Mouse (Mus musculus): ENCODE data around the gene Aox2.
"Not testable (repeated sequence)": the region's sequence is repeated elsewhere in the genome, so short reads cannot be mapped to it uniquely, and the experiment has no call there.

The Aox2 gene

GRCm38 (mm10) chr1:58346159-58346558 is 68.0 kb downstream of the Aox2 start:
- no peak for DNase-seq (ENCODE audit: inconsistent ontology term)

DNA sequence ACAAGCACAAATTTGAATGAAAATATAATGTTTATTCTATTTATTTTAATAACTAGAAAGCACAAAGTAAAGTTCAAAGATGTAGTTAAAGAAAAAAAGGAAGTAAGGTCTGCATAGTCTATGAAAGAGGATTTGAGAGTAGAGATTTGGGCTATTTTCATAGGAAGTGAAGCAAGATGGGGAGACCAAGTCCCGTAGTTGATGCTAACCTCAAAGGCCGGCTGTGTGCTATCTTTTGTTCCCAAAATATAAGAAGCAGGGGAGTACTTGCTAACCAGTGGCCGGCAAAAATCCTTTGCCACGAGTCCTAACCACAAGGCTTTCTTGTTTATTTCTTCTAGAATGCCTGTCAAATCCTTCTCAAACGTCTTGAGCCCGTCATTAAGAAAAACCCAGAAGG is 70.6 kb downstream of the Aox2 start:
- DNase-seq (ENCODE audit: inconsistent ontology term): no peak

DNA sequence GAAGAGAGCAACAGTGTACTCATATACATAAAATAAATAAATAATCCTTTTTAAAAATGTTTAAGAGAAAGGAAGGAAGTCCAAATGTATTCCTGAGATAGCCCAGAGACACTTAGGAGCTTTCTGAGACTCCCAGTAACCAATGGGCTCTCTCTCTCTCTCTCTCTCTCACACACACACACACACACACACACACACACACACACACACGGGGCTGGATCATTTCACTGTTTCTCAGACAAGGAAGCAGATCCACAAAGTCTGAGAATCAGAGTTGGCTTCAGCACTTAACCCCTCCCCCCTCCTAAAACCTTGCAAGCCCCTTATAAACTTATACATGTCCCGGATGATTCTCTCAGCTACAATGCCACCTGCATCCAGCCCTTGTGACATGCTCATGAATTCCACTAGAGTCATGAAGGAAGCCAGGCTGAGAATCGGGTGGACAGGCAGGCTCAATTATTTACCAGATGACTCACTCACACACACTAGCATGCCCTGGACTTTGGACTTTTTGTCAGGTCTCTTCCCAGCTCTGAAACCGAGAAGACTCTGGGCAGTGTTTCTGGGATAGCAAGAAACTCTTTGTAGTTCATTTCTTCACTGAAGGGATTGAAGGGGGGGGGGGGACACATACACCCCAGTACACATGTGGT is 75.2 kb downstream of the Aox2 start:
- peak; percentile 76 for DNase-seq (ENCODE audit: inconsistent ontology term)

DNA sequence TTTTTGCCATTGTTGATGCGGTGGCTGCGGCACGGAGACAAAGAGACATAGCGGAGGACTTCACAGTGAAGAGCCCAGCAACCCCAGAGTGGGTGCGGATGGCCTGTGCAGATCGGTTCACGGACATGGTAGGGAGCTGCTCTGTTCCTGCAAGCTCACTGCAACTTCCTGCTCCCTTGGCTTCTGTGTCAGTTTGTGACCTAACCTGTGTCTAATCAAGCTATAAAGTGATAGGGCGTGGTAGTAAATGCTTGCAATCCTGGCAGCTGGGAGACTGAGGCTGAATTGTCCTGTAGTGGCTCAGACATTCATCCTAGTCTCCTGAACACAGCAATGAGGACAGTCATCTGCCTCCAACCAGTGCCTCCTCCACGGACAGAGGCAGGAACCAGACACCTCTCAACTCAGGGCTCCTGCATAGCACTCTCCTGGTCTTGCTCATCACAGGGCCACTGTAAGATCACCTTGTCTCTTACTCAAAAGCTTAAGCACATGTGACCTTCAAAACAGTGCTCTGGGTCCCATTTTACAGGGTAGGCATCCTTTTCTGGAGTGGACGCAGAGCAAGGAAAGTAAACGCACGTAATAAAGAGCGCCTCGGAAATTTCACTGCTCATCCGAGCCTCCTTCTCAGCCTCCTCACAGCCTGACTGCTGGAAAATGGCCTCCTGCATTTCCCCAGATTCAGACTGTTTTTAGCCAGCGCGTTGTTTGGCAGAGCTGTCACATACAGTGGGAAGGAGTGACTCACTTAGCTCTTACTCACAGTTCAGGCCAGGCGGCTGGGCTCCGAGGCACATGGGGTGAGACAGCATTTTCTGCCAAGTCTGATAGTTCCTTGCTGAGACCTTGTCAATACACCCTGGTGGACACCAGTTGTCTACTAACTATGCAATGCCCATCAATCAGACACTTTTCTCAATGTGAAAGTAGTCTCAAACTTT is 81.1 kb downstream of the Aox2 start:
- DNase-seq (ENCODE audit: inconsistent ontology term): peak; percentile 91

GRCm38 (mm10) chr1:58362296-58362695 is 84.2 kb downstream of the Aox2 start:
- DNase-seq (ENCODE audit: inconsistent ontology term): no peak

DNA sequence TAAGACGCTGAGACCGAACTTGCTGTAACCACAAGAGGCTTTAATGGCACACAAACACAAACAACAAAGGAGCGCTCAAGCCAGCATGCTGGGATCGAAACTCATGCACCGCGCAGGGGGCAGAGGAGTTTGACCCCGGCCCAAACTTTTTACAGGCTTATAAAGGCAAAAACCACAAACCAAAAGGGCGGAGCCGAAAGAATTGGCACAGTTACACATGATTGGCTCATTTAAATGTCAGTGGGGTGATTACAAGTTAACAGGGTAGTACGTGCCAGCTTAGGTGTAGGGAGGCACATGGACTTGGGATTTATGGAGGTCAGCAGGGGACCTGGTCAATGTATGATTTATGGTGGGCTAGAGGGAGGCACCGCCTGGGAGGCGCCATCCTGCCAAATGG is 86.4 kb downstream of the Aox2 start:
- DNase-seq (ENCODE audit: inconsistent ontology term): no peak

DNA sequence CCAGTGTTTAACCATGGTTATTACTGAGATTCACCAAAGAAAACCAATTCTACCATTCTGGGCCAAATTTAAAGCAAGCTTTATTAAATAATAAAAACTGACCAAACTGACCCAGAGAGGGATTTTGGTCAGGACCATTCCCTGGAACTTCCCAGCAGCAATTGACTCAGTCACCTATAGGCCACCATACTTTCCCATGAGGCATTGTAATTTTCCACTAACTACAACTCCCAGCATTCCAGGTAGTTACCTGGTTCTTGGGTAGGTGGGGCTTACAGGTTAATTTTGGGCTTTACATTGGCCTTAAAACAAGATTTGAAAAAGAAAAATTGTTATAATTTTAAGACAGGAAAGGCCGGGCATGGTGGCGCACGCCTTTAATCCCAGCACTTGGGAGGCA is 87.7 kb downstream of the Aox2 start:
- DNase-seq (ENCODE audit: inconsistent ontology term): no peak

- DNase-seq (ENCODE audit: inconsistent ontology term): peak; percentile 35
Measured at GRCm38 (mm10) chr1:58366737-58367471, 88.8 kb downstream of the Aox2 start.

- DNase-seq (ENCODE audit: inconsistent ontology term): no peak
Measured at GRCm38 (mm10) chr1:58369716-58370115, 91.6 kb downstream of the Aox2 start.

GRCm38 (mm10) chr1:58374266-58374665 is 96.1 kb downstream of the Aox2 start:
- not testable (repeated sequence) for DNase-seq (ENCODE audit: inconsistent ontology term)

- no peak for DNase-seq (ENCODE audit: inconsistent ontology term)
Measured at GRCm38 (mm10) chr1:58375574-58376147, 97.5 kb downstream of the Aox2 start.

DNA sequence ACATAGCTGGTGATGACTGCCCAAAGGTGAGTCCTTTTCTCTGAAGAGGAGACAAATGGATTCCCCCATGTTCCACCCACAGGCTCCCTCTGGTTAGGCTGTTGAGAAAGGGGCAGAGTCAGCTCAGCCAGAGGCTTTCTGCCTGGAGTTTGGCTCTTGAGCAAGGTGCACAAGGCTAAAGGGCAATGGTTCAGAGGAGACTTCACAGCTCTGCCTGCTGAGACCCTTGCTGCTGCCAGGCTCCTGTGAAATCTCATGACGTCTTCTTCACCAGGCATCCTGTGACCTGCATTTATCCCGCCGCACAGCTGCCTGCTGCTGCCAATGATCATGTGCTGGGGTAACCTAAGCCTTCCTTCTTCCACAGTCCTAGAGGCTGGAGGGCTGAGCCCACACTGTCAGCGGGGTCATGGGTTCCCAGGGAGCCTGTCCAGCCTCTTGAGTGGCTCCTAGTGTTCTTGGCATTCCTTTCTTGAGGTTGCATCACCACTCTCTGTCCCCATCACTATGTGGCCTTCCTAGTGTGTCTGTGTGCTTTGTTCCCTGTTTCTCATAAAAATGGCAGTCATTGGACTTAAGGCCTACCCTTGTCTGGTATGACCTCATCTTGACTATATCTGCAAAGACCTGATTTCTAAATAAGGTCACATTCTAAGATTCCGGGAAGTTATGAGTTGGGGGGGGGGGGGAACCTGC is 104.6 kb downstream of the Aox2 start:
- no peak for DNase-seq (ENCODE audit: inconsistent ontology term)

- no peak for DNase-seq (ENCODE audit: inconsistent ontology term)
Measured at GRCm38 (mm10) chr1:58391421-58392267, 113.5 kb downstream of the Aox2 start.

GRCm38 (mm10) chr1:58392268-58392651 is 114.1 kb downstream of the Aox2 start:
- DNase-seq (ENCODE audit: inconsistent ontology term): no peak

- DNase-seq (ENCODE audit: inconsistent ontology term): peak; percentile 98
Measured at GRCm38 (mm10) chr1:58392652-58393283, 114.6 kb downstream of the Aox2 start, which contains the start of gene Bzw1. Gene Bzw1, plus strand, starts transcription at chr1:58392898.

DNA sequence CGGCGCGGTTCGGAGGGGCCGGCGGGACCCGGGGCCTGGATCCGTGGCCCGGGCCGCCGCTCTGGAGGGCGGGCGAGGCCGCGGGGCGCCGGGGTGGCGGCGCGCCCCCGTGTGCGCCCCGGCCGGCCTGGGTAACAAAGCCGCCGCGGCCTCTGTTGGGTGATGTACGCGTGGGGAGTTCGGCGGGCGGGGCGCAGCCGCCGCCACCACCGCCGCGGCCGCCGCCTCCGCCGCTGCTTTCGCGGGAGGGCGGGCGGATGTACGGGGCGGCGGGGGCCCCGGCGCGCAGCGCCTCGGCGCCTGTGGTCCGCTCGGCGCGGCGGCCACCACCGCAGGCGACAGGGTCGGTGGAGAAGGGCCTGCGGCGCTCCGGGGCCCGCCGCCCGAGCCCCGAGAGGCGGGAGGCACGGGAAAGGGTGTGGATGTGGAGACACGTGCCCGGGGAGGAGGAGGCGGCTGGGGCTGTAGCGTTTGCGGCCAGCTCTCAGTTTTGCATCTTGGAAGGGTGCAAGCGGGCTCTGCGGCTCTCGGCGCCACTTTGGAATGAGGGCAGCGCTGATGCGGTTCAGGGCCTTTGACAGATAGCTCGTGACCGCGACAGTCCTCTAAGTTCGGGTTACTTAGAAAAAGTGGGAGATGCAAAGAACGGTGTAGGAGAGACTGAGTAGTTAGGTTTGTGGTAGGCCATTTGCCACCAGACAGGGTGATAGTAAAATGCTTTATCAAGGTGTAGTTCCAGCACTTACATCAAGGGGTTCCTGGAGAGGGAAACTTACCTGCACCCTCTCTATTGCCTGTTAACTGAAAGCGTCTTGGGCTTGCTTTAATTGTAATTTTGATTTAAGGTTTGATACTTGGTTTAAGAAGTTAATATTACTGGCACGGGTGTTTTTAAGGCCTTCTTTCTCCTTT is 115.4 kb downstream of the Aox2 start:
- peak; percentile 56 for DNase-seq (ENCODE audit: inconsistent ontology term)

DNA sequence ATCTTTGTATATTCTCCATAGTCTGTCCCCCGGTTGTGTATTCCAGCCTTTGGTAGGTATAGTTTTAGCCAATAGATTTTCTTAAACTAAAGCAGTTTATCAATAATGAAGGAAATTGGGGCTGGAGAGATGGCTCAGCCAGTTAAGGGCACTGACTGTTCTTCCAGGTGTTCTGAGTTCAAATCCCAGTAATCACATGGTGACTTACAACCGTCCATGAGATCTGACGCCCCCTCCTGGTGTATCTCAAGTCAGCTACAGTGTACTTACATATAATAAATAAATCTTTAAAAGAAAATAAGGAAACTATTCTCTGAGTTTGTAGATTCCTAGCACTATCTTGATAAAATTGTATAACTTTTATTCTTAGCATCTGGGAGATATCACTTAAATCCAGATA is 117.2 kb downstream of the Aox2 start:
- DNase-seq (ENCODE audit: inconsistent ontology term): no peak

- DNase-seq (ENCODE audit: inconsistent ontology term): no peak
Measured at GRCm38 (mm10) chr1:58396179-58396578, 118.1 kb downstream of the Aox2 start.

DNA sequence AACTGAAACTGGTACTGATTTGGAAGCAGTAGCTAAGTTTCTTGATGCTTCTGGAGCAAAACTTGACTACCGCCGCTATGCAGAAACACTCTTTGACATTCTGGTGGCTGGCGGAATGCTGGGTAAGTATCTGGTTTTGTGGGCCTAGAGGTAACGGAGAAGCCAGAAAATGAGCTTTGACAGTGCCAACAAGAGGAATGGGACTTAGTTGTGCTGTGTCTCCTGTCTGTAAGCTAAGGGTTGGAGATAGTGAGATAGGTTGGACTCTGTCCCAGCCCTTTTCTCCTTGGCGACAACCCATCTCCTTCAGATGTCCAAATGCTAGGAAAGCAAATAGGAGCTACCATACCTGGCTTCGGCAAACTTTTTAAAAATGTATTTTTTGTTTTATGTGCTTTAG is 119.6 kb downstream of the Aox2 start:
- DNase-seq (ENCODE audit: inconsistent ontology term): no peak

Measured in Muller cell, postnatal 12 days (primary cell).